Mouse (Mus musculus): ENCODE measurements around the gene E130116L18Rik.

GRCm38 (mm10) chr5:25262266-25262665 lies 39.3 kb upstream of the E130116L18Rik start:
- TF ChIP-seq CTCF (conservative IDR thresholded peaks at IDR 0.05 in 1 of 2, IDR thresholded peaks at IDR 0.05 in 1 of 2; ENCODE audit: low read depth in 2 of 2, low read length in 2 of 2): no peak
- no peak for TF ChIP-seq USF1 (IDR thresholded peaks at IDR 0.05; ENCODE audit: low read depth, low read length)
- no peak for TF ChIP-seq ZNF384 (IDR thresholded peaks at IDR 0.05; ENCODE audit: low read depth, low read length)
- no peak for TF ChIP-seq EP300 (IDR thresholded peaks at IDR 0.05; ENCODE audit: low read length)
- no peak for TF ChIP-seq CHD1 (IDR thresholded peaks at IDR 0.05; ENCODE audit: low read depth, low read length)
- no peak for TF ChIP-seq POLR2A (IDR thresholded peaks at IDR 0.05; ENCODE audit: low read depth, low read length)
- no peak for TF ChIP-seq E2F4 (IDR thresholded peaks at IDR 0.05; ENCODE audit: insufficient replicate concordance, low read depth, low read length)
- no peak for TF ChIP-seq TCF12 (IDR thresholded peaks at IDR 0.05; ENCODE audit: low read depth, low read length)
- no peak for TF ChIP-seq RAD21 (IDR thresholded peaks at IDR 0.05; ENCODE audit: low read depth, low read length)
- TF ChIP-seq UBTF (IDR thresholded peaks at IDR 0.05; ENCODE audit: low read depth, low read length): no peak
- no peak for TF ChIP-seq CHD2 (IDR thresholded peaks at IDR 0.05; ENCODE audit: low read length)
- no peak for TF ChIP-seq MAX (IDR thresholded peaks at IDR 0.05; ENCODE audit: low read length)
- TF ChIP-seq HCFC1 (IDR thresholded peaks at IDR 0.05; ENCODE audit: low read depth, low read length): no peak

Measured in CH12.LX (cell line).